Mouse (Mus musculus) limb, embryonic 13.5 days (tissue): ENCODE data around the gene Gramd4. TPM values are rescaled to one million over a fixed set of nuclear protein-coding genes. Genes with fewer than 3 reads are reported as not detected.
A peak's percentile ranks its signal among the peaks of the same experiment; 100 is the strongest.

Experiments
- ATAC-seq: fragments of 200-750 bp; cut with Nextera tagmentation; 2 replicates; pipeline ENCODE4 v1.8.0; 2017; ENCODE audit warnings: low read depth, moderate number of reproducible peaks, moderate TSS enrichment; ENCODE audit not compliant: low FRiP score
- H3K27ac ChIP-seq: fragments of 300-500 bp; sonication (generic); 2 replicates; pipeline ENCODE4 v1.5.1; 2015; ENCODE audit warnings: inconsistent platforms, mild to moderate bottlenecking, moderate library complexity
- H3K27me3 ChIP-seq: fragments of 300-500 bp; sonication (generic); 2 replicates; pipeline ENCODE4 v1.6.1; 2015; ENCODE audit warnings: mild to moderate bottlenecking, inconsistent platforms
- H3K36me3 ChIP-seq: fragments of 300-500 bp; sonication (generic); 2 replicates; pipeline ENCODE4 v1.6.1; 2015; ENCODE audit warnings: inconsistent platforms, mild to moderate bottlenecking, moderate library complexity
- H3K4me1 ChIP-seq: fragments of 300-500 bp; sonication (generic); 2 replicates; pipeline ENCODE4 v1.6.1; 2015; ENCODE audit warnings: inconsistent platforms
- H3K4me2 ChIP-seq: fragments of 300-500 bp; sonication (generic); replicated peaks from 2 replicates; pipeline ENCODE4 v1.6.1; 2015; ENCODE audit warnings: inconsistent platforms, mild to moderate bottlenecking, moderate library complexity
- H3K4me3 ChIP-seq: fragments of 300-500 bp; sonication (generic); 2 replicates; pipeline ENCODE4 v1.5.1; 2015; ENCODE audit warnings: moderate library complexity, mild to moderate bottlenecking, inconsistent platforms
- H3K9ac ChIP-seq: fragments of 300-500 bp; sonication (generic); 2 replicates; pipeline ENCODE4 v1.6.1; 2015; ENCODE audit warnings: mild to moderate bottlenecking, inconsistent platforms
- H3K9me3 ChIP-seq: fragments of 300-500 bp; sonication (generic); 2 replicates; pipeline ENCODE4 v1.6.1; 2016; ENCODE audit warnings: inconsistent platforms
- WGBS: fragments of 180-500 bp; shearing (Covaris S2); methylation state at CpG from one replicate; pipeline ENCODE4 v1.1.7; 2015; 5-methylcytosine and 5-hydroxymethylcytosine counted together
- polyA plus RNA-seq: library from polyadenylated mRNA; unstranded; fragments of >200 nt; fragmentation: Nextera tagmentation; extraction: Ambion mirVana; gene quantifications from 2 replicates; pipeline ENCODE4 v1.2.1, GENCODE M21; 2015

Gene Gramd4
- polyA plus RNA-seq, 1 experiment from 2014 or later, result 15.3 TPM

DNA sequence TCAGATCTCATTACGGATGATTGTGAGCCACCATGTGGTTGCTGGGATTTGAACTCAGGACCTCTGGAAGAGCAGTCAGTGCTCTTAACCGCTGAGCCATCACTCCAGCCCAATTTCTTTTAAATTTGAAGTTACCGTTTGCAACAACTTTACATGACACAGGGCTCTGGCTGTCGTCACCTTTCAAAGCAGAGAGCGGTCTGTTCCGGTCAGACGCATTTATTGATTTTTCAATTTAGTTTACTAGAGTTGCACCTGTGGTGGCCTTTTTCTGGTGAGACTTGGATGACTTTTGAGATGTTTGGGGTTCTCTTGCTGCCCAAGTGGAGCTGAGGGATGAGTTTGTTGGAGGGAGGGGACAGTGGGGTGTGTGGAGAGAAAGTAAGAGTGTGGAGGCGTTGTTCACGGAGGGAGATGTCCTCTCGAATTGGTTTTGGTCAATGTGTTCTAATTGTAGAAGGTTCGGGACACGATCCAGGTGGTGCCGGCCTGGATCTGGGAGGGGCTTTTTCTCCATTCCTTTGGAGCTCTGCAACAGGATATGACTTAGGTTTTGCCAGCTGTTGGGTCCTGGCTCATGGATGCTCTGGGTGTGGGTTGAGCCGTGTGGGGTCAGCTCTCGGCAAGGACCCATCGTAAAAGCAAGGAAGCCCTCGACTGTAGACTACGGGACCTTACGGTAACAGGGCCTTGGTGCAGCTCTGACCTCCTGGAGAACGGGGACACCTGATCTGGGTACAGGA is 18.0 kb downstream of the Gramd4 start:
- H3K36me3 ChIP-seq, result no peaks in the 10 kb centered on the region

GRCm38 (mm10) chr15:86076048-86076315 is 18.5 kb downstream of the Gramd4 start:
- no peaks in the 10 kb centered on the region for H3K27me3 ChIP-seq
- ATAC-seq, result no peak
- no peaks in the 10 kb centered on the region for H3K36me3 ChIP-seq
- H3K4me3 ChIP-seq, result no peak overlapping the region
- H3K9me3 ChIP-seq, result no peaks in the 10 kb centered on the region
- H3K27ac ChIP-seq, result no peak overlapping the region
- no peak overlapping the region for H3K9ac ChIP-seq
- peaks cover 20% of the 10 kb centered on the region; the same call in 1 of the 2 replicates for H3K4me1 ChIP-seq
- WGBS, result 81% methylated on average over 2 of the region's 2 CpGs
- no peak overlapping the region for H3K4me2 ChIP-seq

More for the DNA sequence above, 18.0 kb downstream of the Gramd4 start:
- Histone ChIP-seq H3K9ac (no peak overlapping the region), H3K9me3 (no peaks in the 10 kb centered on the region), H3K27ac (no peak overlapping the region), H3K27me3 (no peaks in the 10 kb centered on the region), H3K4me1 (peaks cover 21% of the 10 kb centered on the region; the same call in 1 of the 2 replicates), H3K4me2 (no peak overlapping the region), H3K4me3 (no peak overlapping the region)
- ATAC-seq, result no peak
- 70% methylated on average over 20 of the region's 20 CpGs for WGBS

DNA sequence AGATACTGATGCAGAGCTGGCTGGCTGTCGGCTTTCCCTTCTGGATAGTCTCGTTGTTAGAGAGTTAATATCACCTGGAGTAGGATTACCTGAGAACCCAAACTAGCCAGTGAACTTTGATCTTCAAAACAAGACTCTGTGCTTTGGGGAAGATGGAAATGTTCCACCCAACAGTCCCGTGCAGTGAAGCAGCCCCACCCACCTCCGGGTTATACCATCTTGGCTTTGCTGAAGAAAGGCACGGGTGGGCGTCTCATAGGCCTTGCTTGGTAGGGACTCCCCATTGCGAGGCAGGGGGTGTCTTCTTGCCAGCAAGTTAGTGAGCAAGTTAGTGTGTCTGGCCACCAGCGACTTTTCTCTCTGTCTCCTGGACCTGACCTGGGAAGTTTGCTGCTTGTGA is 18.9 kb downstream of the Gramd4 start:
- no peak overlapping the region for H3K4me3 ChIP-seq
- WGBS, result 80% methylated on average over 8 of the region's 8 CpGs
- H3K9me3 ChIP-seq, result no peaks in the 10 kb centered on the region
- no peak overlapping the region for H3K27ac ChIP-seq
- peaks cover 16% of the 10 kb centered on the region; the same call in 1 of the 2 replicates for H3K4me1 ChIP-seq
- H3K9ac ChIP-seq, result no peak overlapping the region
- no peak overlapping the region for H3K4me2 ChIP-seq
- no peaks in the 10 kb centered on the region for H3K27me3 ChIP-seq
- no peaks in the 10 kb centered on the region for H3K36me3 ChIP-seq
- ATAC-seq, result no peak

DNA sequence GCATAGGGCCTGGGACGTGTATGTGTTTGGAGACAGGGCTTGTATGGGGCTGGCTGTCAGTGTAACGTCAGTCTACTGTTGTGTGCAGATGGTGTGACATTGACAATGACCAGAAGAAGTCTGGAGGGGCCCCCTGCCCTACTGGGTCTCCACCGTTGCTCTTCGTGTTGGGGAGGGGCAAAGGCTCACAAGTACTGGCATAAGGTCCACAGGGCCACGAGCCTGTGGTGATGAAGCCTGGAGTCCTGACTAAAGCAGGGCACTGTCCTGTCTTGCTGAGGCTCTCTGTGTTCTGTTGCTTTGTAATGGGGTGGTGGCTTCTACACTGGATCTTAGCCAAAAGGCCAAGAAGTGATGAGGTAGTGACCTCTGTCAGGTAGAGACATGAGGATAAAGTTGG is 20.4 kb downstream of the Gramd4 start:
- Histone ChIP-seq H3K4me3 (no peak overlapping the region), H3K4me1 (peaks cover 26% of the 10 kb centered on the region), H3K27me3 (no peaks in the 10 kb centered on the region), H3K4me2 (no peak overlapping the region), H3K9ac (no peak overlapping the region), H3K9me3 (no peaks in the 10 kb centered on the region), H3K36me3 (no peaks in the 10 kb centered on the region), H3K27ac (no peak overlapping the region)
- WGBS, result 74% methylated on average over 5 of the region's 5 CpGs
- ATAC-seq, result no peak

GRCm38 (mm10) chr15:86078481-86079216 is 21.2 kb downstream of the Gramd4 start:
- no peaks in the 10 kb centered on the region for H3K36me3 ChIP-seq
- H3K27me3 ChIP-seq, result no peaks in the 10 kb centered on the region
- 63% methylated on average over 18 of the region's 18 CpGs for WGBS
- H3K27ac ChIP-seq, result no peak overlapping the region
- no peak overlapping the region for H3K4me3 ChIP-seq
- 0 out of 2 replicates have a peak overlapping the region, but pooled peaks have one; percentile 2 for H3K9ac ChIP-seq
- peaks cover 34% of the 10 kb centered on the region for H3K4me1 ChIP-seq
- H3K9me3 ChIP-seq, result no peaks in the 10 kb centered on the region
- no peak for ATAC-seq
- H3K4me2 ChIP-seq, result no peak overlapping the region

DNA sequence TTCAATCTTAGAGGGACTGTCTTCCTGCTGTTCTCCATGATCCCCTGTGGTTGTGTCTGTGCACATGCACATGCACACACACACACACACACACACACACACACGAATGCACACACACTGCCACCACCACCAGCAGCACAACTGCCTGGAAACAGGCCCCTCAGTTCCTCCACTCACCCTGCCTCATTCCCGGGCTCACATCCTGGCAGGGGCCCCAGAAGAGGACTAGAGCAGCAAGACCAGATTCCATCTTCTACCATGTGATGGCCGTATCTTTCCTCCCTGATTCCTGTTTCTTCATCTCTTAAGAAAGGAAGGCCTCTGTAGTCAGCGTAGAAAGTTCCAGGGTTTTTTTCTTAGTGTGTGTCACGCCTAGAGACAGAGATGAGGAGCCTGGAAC is 22.0 kb downstream of the Gramd4 start:
- H3K4me3 ChIP-seq, result no peak overlapping the region
- no peak overlapping the region for H3K9ac ChIP-seq
- peaks cover 38% of the 10 kb centered on the region for H3K4me1 ChIP-seq
- no peak for ATAC-seq
- WGBS, result 75% methylated on average over 5 of the region's 5 CpGs
- no peaks in the 10 kb centered on the region for H3K27me3 ChIP-seq
- H3K9me3 ChIP-seq, result no peaks in the 10 kb centered on the region
- no peak overlapping the region for H3K4me2 ChIP-seq
- H3K36me3 ChIP-seq, result no peaks in the 10 kb centered on the region
- H3K27ac ChIP-seq, result no peak overlapping the region; the same call in 1 of the 2 replicates

DNA sequence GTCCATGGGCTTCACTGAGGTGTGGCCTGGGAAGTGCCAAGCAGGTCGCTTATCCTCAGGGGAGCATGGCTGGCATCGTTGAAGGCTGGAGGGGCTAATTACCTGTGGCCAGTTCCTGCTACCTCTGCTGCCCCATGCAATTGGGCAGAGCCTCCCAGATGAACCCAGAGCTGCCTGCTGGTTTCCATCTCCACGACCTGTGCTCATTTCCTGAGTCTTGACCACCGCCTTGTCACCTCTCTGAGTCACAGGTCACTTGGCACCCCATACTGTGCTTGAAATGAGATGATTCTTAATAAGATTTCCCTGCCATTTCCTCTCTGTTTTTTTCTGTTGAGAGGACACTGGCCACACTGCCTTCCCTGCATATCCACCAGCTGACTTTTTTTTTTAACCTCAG is 22.4 kb downstream of the Gramd4 start:
- Histone ChIP-seq H3K27ac (no peak overlapping the region; the same call in 1 of the 2 replicates), H3K4me2 (no peak overlapping the region), H3K27me3 (no peaks in the 10 kb centered on the region), H3K4me1 (peaks cover 42% of the 10 kb centered on the region), H3K9ac (no peak overlapping the region), H3K4me3 (no peak overlapping the region), H3K36me3 (no peaks in the 10 kb centered on the region), H3K9me3 (no peaks in the 10 kb centered on the region)
- 50% methylated on average over 4 of the region's 4 CpGs for WGBS
- no peak for ATAC-seq

GRCm38 (mm10) chr15:86080408-86080807 is 22.9 kb downstream of the Gramd4 start:
- no peak for ATAC-seq
- Histone ChIP-seq H3K27me3 (no peaks in the 10 kb centered on the region), H3K4me1 (peaks cover 46% of the 10 kb centered on the region), H3K4me3 (no peak overlapping the region), H3K9me3 (no peaks in the 10 kb centered on the region), H3K36me3 (no peaks in the 10 kb centered on the region), H3K9ac (no peak overlapping the region), H3K27ac (no peak overlapping the region), H3K4me2 (no peak overlapping the region)
- 88% methylated on average over 1 of the region's 1 CpGs for WGBS

GRCm38 (mm10) chr15:86081654-86082053 is 24.2 kb downstream of the Gramd4 start:
- H3K4me2 ChIP-seq, result no peak overlapping the region
- no peaks in the 10 kb centered on the region for H3K36me3 ChIP-seq
- H3K4me3 ChIP-seq, result no peak overlapping the region
- H3K27me3 ChIP-seq, result no peaks in the 10 kb centered on the region
- ATAC-seq, result no peak
- H3K4me1 ChIP-seq, result peaks cover 52% of the 10 kb centered on the region
- no peaks in the 10 kb centered on the region for H3K9me3 ChIP-seq
- 75% methylated on average over 12 of the region's 12 CpGs for WGBS
- H3K27ac ChIP-seq, result no peak overlapping the region
- no peak overlapping the region for H3K9ac ChIP-seq

- 86% methylated on average over 11 of the region's 11 CpGs for WGBS
- Histone ChIP-seq H3K27me3 (no peaks in the 10 kb centered on the region), H3K9me3 (no peaks in the 10 kb centered on the region), H3K4me1 (peaks cover 61% of the 10 kb centered on the region), H3K4me2 (no peak overlapping the region), H3K27ac (no peak overlapping the region), H3K36me3 (no peaks in the 10 kb centered on the region), H3K9ac (peak overlapping the region; percentile 9; the same call in 1 of the 2 replicates), H3K4me3 (no peak overlapping the region)
- ATAC-seq, result no peak
Observed at GRCm38 (mm10) chr15:86082551-86082961, 25.1 kb downstream of the Gramd4 start.

DNA sequence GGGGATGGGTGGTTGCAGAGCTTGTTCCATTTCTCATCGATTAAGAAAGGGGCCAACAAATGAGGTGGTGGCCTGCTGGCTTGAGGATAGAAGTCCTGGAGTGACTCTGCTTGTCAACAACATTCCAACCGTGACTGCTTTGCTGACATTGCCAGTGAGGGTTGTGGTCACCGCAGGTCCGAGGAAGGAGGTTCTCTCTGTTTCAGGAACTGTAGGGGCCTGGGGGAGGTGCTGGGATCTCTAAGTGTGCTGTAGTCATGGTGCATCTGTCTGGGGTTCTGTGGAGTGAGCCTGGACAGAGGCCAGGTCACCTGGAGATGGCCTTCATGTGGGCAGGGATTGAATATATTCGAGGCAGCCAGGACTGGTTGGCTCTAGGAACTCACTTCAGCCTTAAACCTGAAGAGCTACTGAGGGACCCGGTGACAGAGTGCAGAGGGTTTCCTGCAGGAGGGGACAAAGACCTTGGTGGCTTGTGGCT is 25.8 kb downstream of the Gramd4 start:
- Histone ChIP-seq H3K27ac (no peak overlapping the region), H3K36me3 (no peaks in the 10 kb centered on the region), H3K4me1 (peaks cover 67% of the 10 kb centered on the region), H3K4me3 (no peak overlapping the region), H3K9me3 (no peaks in the 10 kb centered on the region), H3K4me2 (no peak overlapping the region), H3K9ac (no peak overlapping the region), H3K27me3 (no peaks in the 10 kb centered on the region)
- ATAC-seq, result no peak
- WGBS, result 53% methylated on average over 6 of the region's 6 CpGs

GRCm38 (mm10) chr15:86085301-86086225 is 28.1 kb downstream of the Gramd4 start:
- 28% methylated on average over 17 of the region's 17 CpGs for WGBS

More at GRCm38 (mm10) chr15:86085301-86086225, 28.1 kb downstream of the Gramd4 start:
- Histone ChIP-seq H3K4me2 (peak overlapping the region; percentile 30), H3K9me3 (no peaks in the 10 kb centered on the region), H3K27me3 (no peaks in the 10 kb centered on the region), H3K4me3 (no peak overlapping the region), H3K36me3 (no peaks in the 10 kb centered on the region), H3K27ac (peak overlapping the region; percentile 82), H3K4me1 (peaks cover 72% of the 10 kb centered on the region), H3K9ac (no peak overlapping the region)
- no peak for ATAC-seq
